Mouse (Mus musculus) cerebellum, adult 11-12 months (tissue): ENCODE data around the gene Hnrnpc.

Experiments
- DNase-seq: peaks from one replicate; pipeline ENCODE4 v3.0.0; 2022

The Hnrnpc gene

DNA sequence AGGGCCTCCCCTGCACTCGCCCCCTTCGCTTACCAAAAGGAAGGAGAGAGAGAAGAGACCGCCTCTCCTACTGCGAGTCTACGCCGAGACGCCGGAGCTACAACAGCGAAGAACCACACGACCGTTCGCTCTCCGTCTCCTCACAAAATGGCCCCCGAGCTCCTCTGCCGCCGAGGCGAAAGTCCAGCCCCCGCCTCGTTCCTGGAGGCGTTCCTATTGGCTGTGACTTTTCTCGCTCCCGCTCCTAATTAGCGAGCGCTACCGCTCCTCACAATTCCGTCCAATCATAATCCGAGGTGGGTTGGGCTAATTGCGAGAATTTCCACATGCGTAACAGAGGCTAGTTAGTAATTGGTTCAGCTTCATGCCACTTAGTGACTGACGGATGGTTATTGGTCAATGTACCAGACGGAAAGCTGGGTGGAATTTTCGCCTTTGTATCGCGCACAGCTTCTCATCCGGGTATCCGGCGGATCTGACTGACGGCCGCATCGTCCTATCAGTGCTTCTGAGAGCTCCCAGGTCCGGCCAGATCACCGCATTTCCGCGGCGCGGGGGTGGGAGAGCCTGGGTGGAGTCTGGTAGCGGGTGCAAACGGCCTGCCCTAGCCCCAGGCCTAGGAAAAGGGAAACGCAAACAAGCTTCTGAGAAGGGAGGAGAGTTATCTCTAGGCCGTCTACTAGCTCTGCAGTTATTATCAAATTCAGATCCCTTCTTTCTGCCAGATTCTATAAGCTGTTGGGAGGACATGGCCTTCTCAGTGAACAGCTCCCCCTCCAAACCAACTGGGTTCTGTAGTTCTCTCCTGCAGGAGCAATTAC lies at the start of gene Hnrnpc:
TSS of gene Hnrnpc (minus strand) at position 173 of the 821 bp plus-strand sequence.
- peak; percentile 100 for DNase-seq

DNA sequence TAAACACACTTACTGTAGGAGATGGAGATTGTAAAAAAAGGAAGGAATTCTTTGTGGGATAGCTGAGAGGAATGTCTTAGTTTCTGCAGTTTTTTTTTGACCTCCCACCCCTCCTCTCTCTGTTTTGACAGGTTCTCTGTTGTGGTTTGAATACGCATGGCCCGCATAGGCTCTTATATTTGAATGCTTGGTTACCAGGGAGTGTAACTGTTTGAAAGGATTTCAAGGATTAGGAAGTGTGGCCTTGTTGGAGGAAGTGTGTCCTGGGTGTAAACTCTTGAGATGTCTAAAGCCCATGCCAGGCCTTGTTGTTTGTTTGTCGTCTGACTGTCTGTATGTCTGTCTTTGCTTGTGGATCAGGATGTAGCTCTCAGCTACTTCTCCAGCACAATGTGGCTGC lies 48.8 kb upstream of the Hnrnpc start:
- DNase-seq = no peak

DNA sequence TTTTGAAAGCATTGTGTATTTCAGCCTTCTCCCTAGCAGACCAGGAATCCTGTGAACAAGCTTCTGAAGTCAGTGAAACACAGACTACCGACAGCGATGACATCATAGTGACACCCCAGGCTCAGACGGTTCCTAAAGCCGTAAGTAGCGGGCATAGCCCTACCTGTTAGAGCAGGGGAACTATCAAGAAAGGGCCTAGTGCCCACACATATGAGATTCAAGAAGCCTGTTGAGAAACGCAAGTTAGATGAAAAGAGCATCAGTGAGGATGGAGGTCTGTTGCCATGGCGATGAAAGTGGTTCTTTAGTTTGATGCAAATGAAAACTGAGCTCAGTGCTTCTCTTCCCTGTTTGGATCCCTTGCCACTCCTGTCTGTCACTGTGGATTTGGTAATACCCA lies 48.4 kb upstream of the Hnrnpc start:
- DNase-seq = no peak

DNA sequence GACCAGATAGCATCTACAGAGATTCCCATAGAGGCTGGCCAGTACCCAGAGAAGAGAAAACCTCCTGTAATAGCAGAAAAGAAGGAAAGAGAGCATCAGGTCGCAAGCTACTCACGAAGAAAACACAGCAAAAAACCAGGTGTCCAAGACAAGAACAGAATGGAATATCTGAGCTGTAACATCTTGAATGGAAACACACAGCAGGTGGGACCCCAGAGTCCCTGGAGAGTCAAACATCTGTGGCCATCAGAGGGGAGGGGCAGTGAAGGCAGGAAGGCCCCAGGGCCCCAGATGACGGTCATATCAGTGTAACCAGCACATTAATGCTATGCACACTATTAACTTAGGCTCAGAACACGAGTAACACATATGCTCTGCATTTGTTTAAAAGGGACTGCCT lies 46.1 kb upstream of the Hnrnpc start:
- no peak for DNase-seq

DNA sequence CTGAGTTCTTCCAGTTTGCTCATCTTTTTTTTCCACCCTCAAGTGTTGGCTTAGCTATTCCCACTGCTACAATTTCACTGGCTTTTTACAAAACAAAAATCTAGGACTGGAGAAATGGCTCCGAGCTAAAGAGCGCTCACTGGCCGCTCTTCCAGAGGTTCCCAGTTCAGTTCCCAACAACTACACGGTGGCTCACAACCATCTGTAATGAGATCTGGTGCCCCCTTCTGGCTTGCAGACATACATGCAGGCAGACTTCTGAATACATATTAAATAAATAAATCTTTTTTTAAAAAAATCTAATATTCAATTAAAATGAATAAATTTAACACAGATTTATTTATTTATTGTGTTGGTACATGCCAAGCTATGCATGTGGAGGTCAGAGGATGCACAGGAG lies 42.7 kb upstream of the Hnrnpc start:
- DNase-seq = no peak

DNA sequence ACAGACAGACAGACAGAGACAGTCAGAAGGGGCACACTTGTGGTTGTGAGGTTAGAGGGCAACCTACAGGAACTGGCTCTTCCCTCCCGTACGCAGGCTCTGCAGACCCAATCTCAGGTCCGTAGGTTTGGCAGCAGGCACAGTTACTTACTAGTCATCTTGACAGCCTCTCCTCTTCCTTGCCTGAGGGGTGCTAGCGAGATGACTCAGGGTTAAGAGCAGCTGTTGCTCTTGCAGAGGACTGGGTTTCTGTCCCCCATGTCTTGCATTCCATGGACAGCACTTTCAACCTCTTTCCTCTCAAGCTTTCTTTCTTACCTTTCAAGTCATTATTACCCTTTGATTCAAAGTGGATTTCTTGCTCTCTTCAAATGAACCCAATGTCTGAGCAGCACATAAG lies 40.3 kb upstream of the Hnrnpc start:
- no peak for DNase-seq

DNA sequence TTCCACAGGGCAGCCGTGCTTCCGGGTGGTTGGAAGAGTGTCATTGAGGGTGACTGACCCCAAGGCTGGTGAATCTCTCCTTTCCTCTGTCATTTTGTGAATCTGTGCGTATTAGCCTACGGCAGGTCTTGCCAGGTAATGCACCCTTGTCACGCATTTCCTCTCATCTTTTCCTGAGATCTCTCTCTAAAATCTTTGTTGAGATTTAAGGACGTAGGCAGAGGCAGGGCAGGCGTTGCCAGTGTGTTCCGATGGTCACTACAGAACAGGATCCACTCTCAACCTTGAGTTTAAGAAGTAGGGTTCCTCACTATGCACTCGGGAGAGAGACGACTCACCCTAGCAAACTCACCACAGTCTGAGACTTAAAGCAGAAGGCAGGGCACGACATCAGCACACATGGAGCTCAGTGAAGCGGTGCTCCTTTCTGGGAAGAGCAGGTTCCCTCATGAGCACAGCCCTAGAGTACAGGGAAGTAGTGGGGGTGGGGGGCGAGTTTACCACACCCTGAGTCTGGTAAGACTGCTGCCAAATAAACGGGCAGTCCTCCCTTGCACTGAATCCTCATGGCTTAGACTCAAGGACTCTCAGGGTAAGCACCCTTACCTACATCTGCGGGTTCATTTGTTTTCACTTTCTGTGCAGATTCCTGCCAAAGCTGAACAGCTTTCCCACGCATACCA lies 37.8 kb upstream of the Hnrnpc start:
- DNase-seq = no peak

DNA sequence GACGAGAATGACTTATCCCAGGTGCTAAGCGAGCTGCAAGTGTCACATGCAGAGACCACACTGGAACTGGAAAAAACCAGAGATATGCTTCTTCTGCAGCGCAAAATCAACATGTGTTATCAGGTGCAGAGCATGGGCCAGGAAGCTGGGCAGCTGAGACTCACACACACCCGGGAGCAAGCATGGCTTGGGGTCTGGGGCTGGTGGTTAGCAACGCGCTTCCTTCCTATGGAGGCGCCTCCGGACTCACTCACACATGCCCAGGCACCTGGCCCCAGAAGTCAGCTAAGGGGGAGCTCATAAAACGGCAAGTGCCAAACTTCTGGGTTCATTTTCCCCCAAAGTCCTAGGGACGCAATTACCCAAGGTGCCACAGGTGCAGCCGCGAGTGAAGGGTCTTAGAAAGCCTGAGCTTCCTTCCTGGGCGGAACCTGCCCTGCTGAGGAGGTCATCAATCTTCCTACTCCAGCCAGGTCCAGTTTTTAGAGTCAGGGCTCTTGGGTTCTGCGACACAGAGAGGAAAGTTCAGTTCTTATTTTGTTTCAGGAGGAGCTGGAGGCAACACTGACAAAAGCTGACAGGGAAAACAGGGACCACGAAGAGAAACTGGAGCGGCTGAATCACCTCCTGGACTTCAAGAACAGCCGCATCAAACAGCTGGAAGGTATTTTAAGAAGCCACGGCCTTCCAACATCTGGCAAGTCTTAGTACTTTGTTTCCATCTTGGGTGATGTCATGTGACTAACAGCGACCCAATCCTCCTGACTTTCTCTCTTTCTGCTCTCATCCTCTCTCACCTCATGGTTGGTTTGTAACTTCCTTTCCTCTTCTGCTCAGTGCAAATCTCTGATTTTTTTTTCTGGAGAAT lies 37.0 kb upstream of the Hnrnpc start:
- no peak for DNase-seq

DNA sequence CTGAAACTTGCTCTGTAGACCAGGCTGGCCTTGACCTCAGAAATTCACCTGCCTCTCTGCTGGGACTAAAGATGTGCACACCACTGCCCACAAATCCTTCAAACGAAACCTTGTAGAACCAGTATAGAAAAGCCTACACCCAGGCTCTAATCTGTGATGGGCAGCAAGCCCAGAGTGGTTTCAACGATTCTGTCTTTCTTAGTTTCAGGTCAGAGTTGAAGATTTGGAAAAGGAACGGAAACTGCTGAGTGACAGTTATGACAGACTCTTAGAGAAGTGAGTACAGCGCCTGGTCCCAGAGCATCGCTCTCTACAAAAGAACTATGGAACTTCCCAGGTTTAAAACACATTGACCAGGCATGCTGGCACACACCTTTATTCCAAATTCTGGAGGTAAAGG lies 29.8 kb upstream of the Hnrnpc start:
- no peak for DNase-seq

DNA sequence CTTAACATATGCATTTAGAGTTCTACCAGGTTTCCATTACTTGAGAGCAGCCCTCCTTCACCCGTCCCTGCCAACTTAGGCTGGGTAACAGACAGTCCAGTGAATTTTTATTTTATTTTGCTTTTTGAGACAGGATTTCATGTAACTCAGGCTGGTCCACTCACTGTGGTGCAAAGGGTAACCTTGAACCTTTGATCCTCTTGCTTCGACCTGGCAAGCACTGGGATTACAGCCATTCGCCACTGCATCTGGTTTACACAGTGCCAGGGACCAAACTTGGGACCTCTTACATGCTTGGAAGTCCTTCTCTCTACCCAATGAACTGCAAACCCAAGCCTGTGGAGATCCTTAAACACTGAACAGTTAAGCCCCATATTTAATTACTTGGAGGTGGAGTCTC lies 20.8 kb upstream of the Hnrnpc start:
- no peak for DNase-seq

DNA sequence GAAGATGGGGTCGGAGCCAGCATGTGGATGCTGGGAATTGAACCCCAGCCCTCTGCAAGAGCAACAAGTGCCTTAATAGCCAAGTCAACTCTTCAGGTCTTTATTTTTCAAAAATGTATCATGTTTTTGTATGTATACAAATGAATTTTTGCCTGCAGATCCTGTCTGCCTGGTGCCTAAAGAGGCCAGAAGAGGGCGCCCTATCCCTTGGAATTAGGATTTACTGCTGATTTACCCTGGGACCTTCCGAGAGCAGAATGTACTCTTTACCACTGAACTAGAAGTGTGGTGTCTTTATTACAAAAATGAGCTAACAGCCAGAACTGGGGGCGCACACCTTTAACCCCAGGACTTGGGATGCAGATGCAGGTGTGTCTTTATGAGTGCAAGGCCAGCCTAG lies 20.1 kb upstream of the Hnrnpc start:
- peak; percentile 58 for DNase-seq

DNA sequence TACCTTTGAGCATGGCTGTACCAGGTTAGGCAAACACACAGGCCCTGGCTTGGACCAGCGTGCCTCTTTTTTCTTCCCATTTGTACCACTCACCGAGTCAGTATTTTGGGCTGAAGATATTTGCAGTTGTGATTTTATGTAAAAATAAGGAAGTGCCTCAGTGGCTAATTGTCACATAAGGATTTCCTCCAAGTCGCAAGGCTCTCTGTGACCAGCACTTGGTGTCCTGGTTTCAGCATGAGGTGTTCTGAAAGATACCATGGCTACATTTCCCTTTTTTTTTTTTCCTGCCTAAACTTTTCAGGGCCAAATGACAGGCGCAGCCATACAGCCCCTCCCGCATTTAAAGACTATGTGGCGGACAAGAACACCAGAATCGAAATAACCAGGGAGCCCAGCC lies 16.3 kb upstream of the Hnrnpc start:
- no peak for DNase-seq

DNA sequence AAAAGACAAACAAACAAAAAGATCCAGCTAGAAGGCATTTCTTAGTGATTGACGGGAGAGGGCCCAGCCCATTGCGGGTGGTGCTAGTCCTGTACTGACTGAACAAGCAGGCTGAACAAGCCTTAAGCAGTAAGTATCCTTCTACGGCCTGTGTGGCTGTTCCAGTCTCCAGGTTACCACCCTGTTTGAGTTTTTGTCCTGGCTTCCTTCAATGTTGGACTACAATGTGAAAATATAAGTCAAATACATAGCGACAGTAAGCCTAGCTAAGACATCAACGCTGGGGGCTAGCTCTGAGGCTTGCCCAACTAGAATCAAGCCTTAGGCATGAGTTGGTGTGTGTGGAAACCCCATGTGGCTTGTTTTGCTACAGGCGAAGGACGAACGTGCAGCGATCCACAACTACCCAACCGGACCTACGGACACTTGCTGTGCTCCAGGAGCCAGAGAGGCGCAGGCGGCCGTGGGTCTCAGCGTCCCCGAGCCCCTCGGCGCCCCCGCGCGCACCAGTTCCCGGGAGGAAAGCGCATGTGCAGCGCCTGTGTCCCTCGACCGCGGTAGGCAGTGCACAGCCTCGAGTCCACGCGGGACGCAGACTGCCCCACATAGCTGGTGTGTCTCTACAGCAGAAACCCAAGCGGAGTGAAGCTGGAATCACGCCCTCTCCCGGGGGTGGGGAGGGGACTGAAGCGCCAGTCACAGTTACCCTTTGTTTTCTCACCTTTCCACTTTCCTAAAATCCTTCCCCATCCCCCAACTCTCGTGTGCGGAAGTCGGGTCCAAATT lies 15.2 kb upstream of the Hnrnpc start:
- DNase-seq = peak; percentile 73

DNA sequence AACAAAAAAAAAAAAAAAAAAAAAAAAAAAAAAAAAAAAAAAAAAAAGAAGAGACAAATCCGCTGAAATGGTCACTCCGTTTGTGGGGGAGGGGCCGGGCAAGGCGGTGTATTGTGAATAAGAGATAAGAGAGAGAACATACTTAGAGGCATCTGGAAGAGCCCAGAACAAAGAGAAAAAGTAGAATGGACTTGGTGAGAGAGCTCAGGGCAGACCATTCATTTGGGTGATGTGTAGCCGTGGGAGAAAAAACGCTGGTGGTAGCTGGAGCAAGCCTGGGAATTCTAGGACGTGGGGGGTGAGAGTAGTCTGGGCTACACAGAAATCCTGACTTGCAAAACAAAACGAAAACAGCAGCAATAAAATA lies 14.6 kb upstream of the Hnrnpc start:
- DNase-seq = no peak

DNA sequence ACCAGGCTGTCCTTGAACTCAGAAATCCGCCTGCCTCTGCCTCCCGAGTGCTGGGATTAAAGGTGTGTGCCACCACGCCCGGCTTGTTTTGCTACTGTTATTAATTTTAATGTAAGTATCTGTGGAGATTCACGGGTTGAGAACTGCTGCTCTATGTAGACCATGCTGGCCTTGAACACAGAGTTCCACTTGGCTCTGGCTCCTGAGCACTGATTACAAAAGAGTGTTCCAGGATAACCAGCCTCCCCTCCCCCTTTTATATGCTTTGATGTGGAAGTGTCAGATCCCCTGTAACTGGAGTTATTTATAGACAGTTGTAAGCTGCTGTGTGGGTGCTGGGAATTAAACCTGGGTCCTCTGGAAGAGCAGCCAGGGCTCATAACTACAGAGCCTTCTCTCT lies 13.4 kb upstream of the Hnrnpc start:
- DNase-seq = no peak

DNA sequence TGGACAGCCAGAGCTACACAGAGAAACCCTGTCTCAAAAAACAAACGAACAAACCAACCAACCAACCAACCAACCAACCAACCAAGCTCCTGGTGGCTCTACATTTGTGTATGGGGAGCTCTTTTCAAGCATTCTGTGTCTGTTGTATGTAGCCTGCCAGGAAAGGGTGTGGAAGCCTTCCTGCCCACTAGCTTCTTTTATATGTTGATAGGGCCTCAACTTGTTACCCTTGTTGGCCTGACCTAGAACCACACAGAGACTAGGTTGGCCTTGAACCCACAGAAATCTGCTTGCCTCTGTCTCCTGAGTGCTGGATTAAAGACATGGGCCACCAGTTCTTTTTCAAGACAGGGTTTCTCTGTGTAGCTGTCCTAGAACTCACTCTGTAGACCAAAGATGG lies 10.3 kb upstream of the Hnrnpc start:
- no peak for DNase-seq

DNA sequence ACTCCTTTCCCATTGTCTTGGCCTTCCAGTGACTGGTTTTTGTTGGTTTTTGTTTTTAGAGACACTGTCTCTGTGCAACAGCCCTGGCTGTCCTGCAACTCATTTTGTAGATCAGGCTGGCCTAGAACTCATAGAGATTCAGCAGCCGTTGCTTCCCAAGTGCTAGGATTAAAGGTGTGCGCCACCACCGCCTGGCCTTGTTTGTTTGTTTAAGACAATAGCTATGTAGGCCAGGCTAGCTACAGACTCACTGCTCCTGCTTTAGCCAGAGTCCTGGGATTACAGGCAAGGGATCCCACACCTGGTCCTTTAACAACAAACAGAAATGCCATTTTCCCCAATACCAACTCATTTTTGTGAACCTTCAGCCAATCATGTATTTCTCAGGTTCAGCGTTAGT lies 6.5 kb upstream of the Hnrnpc start, which contains the start of gene Rpgrip1:
TSS of gene Rpgrip1 (plus strand) at position 359 of the 400 bp plus-strand sequence.
- DNase-seq = no peak

DNA sequence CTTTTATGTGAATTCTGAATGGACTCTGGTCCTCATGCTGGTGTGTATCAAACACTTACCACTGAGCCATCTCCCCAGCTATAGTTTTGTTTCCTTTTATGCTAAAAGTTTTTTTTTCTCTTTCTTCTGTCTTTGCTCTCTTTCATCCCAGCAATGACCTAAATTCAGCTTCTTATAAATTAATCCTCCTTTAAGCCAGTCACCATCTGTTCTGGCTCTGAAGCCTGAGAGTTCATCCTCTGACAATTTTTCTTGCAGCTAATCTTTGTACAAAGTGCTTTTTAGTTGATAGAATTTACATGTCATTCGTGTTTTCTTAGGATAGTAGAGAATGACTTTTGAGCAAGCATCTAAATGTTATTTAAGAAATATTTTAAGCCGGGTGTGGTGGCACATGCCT lies 4.2 kb upstream of the Hnrnpc start:
- DNase-seq = no peak

DNA sequence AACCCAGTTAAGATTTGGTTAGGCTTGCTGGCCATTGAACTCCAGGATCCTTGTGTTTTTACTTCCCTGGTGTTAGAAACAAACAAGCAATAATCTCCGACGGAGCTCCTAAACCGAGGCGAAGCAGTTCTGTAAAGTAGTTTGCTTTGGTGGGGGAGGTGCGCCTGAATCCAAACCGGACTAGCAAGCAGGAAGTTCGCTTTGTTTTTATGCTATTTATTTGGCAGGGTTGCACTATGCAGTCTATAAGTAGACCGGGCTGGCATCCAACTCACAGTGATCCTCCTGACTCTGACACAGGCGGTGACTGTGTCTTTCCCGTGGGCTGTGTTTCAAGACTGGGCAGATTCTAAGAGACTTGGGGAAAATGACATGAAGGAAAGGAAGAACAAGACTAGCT lies 2.9 kb upstream of the Hnrnpc start:
- peak; percentile 80 for DNase-seq

DNA sequence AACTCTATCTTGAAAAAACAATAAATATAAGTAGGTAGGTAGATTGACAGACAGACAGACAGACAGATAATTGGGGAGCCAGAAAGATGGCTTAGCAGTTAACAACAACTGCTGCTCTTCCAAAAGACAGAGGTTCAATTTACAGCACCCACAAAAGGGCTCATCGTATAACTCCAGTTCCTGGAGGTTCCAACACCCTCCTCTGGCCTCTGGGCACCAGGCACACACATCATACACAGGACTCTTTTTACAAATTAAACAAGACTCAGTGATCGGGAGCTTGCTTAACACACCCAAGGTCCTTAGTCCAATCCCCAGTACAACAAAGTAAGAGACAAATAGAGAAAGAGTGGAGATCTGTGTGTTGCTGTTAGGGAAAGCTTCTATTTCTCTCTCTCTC lies 1.5 kb upstream of the Hnrnpc start:
- DNase-seq = no peak

DNA sequence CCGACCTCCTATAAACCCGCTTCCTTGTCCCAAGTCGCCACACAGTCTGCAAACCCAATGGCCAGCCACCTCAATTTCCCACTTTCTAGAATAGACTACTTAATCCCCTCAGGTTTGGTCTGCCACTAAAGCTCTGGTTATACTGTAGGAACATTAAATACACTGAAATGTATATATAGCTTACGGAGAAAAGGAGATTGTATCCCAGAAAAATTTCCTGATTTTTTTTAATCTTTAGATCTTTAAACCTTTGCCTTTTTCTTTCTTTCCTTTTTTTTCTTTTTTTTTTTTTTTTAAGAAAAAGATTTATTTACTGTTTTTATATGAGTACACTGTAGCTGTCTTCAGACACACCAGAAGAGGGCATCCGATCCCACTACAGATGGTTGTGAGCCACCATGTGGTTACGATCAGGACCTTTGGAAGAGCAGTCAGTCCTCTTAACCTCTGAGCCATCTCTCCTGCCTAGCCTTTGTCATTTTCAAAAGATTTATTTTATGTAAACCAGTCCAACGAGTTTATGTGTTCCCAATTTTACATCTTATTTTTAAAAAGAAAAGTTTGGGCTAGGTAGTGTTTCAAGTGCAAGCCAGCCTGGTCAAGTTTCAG lies 953 bp upstream of the Hnrnpc start:
- DNase-seq = no peak

DNA sequence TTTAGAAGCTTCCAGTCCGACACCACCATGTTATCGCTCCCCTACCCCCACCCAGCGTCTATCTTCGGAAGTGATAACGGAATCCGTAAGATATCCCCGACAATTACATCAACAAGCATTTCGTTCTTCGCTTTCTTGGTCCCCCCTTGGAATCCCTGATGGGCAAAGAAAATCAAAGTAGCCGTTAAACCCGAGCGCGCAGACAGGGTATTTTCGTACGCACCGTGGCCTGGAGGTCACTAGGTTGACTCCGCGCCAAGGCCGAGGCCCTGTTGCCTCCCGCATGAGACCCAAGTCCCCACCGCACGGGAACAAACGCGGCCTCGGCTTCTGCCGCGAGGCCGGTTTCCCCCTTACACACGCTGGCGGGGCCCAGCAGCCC lies 363 bp downstream of the Hnrnpc start:
- no peak for DNase-seq
